Comparison of ENCODE assay signal across 8 mouse cellular contexts in the genomic region with DNA sequence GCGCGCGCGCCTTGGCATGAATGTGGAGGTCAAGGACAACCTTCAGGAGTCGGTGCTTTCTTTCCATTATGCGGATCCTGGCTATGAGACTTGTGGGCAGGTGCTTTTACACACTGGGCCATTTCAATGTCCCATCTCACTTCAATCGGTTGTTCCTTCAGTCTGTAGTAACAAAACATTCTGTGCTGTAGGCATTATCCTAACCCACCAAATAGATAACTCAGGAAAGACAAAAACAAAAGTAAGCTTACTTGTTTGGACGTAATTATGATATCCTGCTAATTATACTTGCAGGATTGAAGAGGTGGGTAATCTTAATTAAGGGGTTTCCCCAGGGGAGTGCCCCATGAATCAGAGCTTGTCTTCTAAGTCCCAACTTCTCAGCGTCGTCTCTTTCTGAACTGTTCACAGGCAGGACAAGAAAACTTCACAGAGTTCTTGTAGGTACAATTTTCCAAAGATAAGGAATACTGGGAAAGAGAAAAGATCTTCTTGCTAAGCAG. TPM values are rescaled to one million over a fixed set of nuclear protein-coding genes. Genes with fewer than 3 reads are reported as not detected.
DNase-seq lines count a peak whose midpoint lies in the region; ATAC-seq and TF ChIP-seq lines count a peak whose summit lies in the region.

No protein-coding gene starts in this region.

- H3K9me3 ChIP-seq in liver, embryonic 11.5 days (ENCODE audit: control insufficient read depth, low read length) = no peaks in the 10 kb centered on the region

- peaks cover 16% of the 10 kb centered on the region for H3K4me1 ChIP-seq in thymus, adult 2 months (replicated peaks; ENCODE audit: control insufficient read depth, insufficient read depth, low read length)
- H3K4me1 ChIP-seq in liver, embryonic 11.5 days (replicated peaks; ENCODE audit: control insufficient read depth, insufficient read depth, low read length) = peaks cover 29% of the 10 kb centered on the region

- H3K9ac ChIP-seq in liver, embryonic 11.5 days (ENCODE audit: low read depth, low read length) = peak overlapping the region; percentile 31; the same call in 1 of the 2 replicates

- DNase-seq in embryo, embryonic 11 days = peak; percentile 6
- no peak for DNase-seq in embryo, embryonic 9.5 days (ENCODE audit: extremely low spot score)
- no peak for DNase-seq in thymus, adult 2 months
- DNase-seq in thymus, postnatal 10 days (ENCODE audit: low spot score in 2 of 2) = no peak
- no peak for DNase-seq in liver, embryonic 11.5 days (ENCODE audit: low spot score)
- DNase-seq in left cerebral cortex, postnatal 36 days (ENCODE audit: low spot score in 2 of 2) = no peak
- no peak for DNase-seq in adrenal gland, postnatal 4 days (ENCODE audit: low spot score in 2 of 2)

- no peak for TF ChIP-seq CTCF in thymus, adult 2 months (IDR thresholded peaks at IDR 0.05; ENCODE audit: borderline replicate concordance, control insufficient read depth, extremely low read depth, insufficient read depth, low read length, poor library complexity)

- peak overlapping the region; percentile 31 for H3K4me3 ChIP-seq in thymus, adult 2 months (ENCODE audit: control insufficient read depth, insufficient read depth, low read length)
- peak overlapping the region; percentile 45 for H3K4me3 ChIP-seq in liver, embryonic 11.5 days (ENCODE audit: low read depth, low read length)

- no peak for TF ChIP-seq POLR2A in thymus, adult 2 months (IDR thresholded peaks at IDR 0.05; ENCODE audit: control insufficient read depth, extremely low read depth, insufficient read depth, low read length, poor library complexity)

- intact Hi-C loops in left cerebral cortex, postnatal 36 days (cut with DNase I) = no loop called here

- H3K4me2 ChIP-seq in liver, embryonic 11.5 days = peak overlapping the region; percentile 68

- H3K36me3 ChIP-seq in thymus, adult 2 months (ENCODE audit: control insufficient read depth, insufficient read depth, low read length) = no peaks in the 10 kb centered on the region
- peaks cover 4% of the 10 kb centered on the region; the same call in 1 of the 2 replicates for H3K36me3 ChIP-seq in liver, embryonic 11.5 days (ENCODE audit: control insufficient read depth, insufficient read depth, low read length)

- H3K27me3 ChIP-seq in thymus, adult 2 months (ENCODE audit: control insufficient read depth, insufficient read depth, low read length) = no peaks in the 10 kb centered on the region
- H3K27me3 ChIP-seq in liver, embryonic 11.5 days (replicated peaks; ENCODE audit: control insufficient read depth, insufficient read depth, low read length) = no peaks in the 10 kb centered on the region

- peak overlapping the region; percentile 32; the same call in 1 of the 2 replicates for H3K27ac ChIP-seq in thymus, adult 2 months (ENCODE audit: control insufficient read depth, insufficient read depth, low read length)
- no peak overlapping the region for H3K27ac ChIP-seq in liver, embryonic 11.5 days (ENCODE audit: low read depth, low read length)

- WGBS in thymus, adult 2 months = 56% methylated on average over 10 of the region's 10 CpGs
- 60% methylated on average over 10 of the region's 10 CpGs for WGBS in liver, embryonic 11.5 days

- no peak for ATAC-seq in liver, embryonic 11.5 days (replicated peaks; ENCODE audit: low FRiP score)
- ATAC-seq in frontal cortex, adult (ENCODE audit: low TSS enrichment) = no peak

RNA-seq across cellular contexts. Expression of gene Kmt5c, which starts 0.8 kb away (rescaled TPM):
- 224 and 250 TPM in 2 replicates for polyA plus RNA-seq in thymus, adult 2 months (2012; rRNA removed)
- 88.8 and 97.1 TPM in 2 replicates for polyA plus RNA-seq in liver, embryonic 11.5 days (2014; fragmentation: Nextera tagmentation; extraction: Ambion mirVana)
- 10 to 100 TPM; 18.9 to 35.8 TPM for total RNA-seq in left cerebral cortex, postnatal 36 days (2021)
- 10 to 100 TPM; 89.8 to 94.8 TPM for total RNA-seq in adrenal gland, postnatal 4 days (2021)

RNA-seq across cellular contexts. Expression of gene Cox6b2, which starts 13.8 kb away (rescaled TPM):
- 36.6 and 47.7 TPM in 2 replicates for polyA plus RNA-seq in thymus, adult 2 months (2012; rRNA removed)
- polyA plus RNA-seq in liver, embryonic 11.5 days (2014; fragmentation: Nextera tagmentation; extraction: Ambion mirVana) = 111 and 116 TPM in 2 replicates
- total RNA-seq in left cerebral cortex, postnatal 36 days (2021) = 1 to 10 TPM; 4.8 to 5.5 TPM
- total RNA-seq in adrenal gland, postnatal 4 days (2021) = 10 to 100 TPM; 36.6 to 40.4 TPM

RNA-seq across cellular contexts. Expression of gene Tmem150b, which starts 14.0 kb away (rescaled TPM):
- polyA plus RNA-seq in thymus, adult 2 months (2012; rRNA removed) = 2.2 and 3.7 TPM in 2 replicates
- polyA plus RNA-seq in liver, embryonic 11.5 days (2014; fragmentation: Nextera tagmentation; extraction: Ambion mirVana) = 0.16 TPM in 1 of 2 replicates, not detected in the other
- total RNA-seq in left cerebral cortex, postnatal 36 days (2021) = not detected
- under 1 TPM; 0.11 to 0.25 TPM for total RNA-seq in adrenal gland, postnatal 4 days (2021)

RNA-seq across cellular contexts. Expression of gene Fam71e2, which starts 32.0 kb away (rescaled TPM):
- 0.11 TPM in 1 of 2 replicates, not detected in the other for polyA plus RNA-seq in thymus, adult 2 months (2012; rRNA removed)
- not detected in 2 replicates for polyA plus RNA-seq in liver, embryonic 11.5 days (2014; fragmentation: Nextera tagmentation; extraction: Ambion mirVana)
- total RNA-seq in left cerebral cortex, postnatal 36 days (2021) = not detected
- total RNA-seq in adrenal gland, postnatal 4 days (2021) = not detected

RNA-seq across cellular contexts. Expression of gene Il11, which starts 43.6 kb away (rescaled TPM):
- polyA plus RNA-seq in thymus, adult 2 months (2012; rRNA removed) = 0.13 and 0.32 TPM in 2 replicates
- 0.12 TPM in 1 of 2 replicates, not detected in the other for polyA plus RNA-seq in liver, embryonic 11.5 days (2014; fragmentation: Nextera tagmentation; extraction: Ambion mirVana)
- total RNA-seq in left cerebral cortex, postnatal 36 days (2021) = under 1 TPM; 0.43 to 0.59 TPM
- under 1 TPM; 0.14 to 0.31 TPM for total RNA-seq in adrenal gland, postnatal 4 days (2021)

Comparison
In these comparisons a context has a peak if more than half of its experiments do, and no peak if none do; other contexts are left out.
1. RNA of gene Cox6b2, which starts 13.8 kb away (total RNA-seq): 36.6 to 40.4 TPM in adrenal gland, postnatal 4 days; 4.8 to 5.5 TPM in left cerebral cortex, postnatal 36 days; every median in the first group is over 4 times any median in the second.